Mouse (Mus musculus) cerebellum, adult (tissue): ENCODE data around the gene Ltf.

ENCODE experiments used
- ATAC-seq: cut with Nextera tagmentation; 2 replicates; pipeline ENCODE4 v1.9.2; 2017; ENCODE audit warnings: mild to moderate bottlenecking, moderate library complexity, mixed read lengths; ENCODE audit not compliant: insufficient number of reproducible peaks, low FRiP score, low TSS enrichment

Ltf gene

GRCm38 (mm10) chr9:111085329-111085728, 66.3 kb downstream of the Ltf start:
- no peak for ATAC-seq

GRCm38 (mm10) chr9:111086137-111086536, 67.1 kb downstream of the Ltf start:
- ATAC-seq = no peak

- no peak for ATAC-seq
Measured at GRCm38 (mm10) chr9:111086995-111087606, 68.0 kb downstream of the Ltf start.

- ATAC-seq = no peak
Measured at GRCm38 (mm10) chr9:111087960-111088359, 68.9 kb downstream of the Ltf start.

GRCm38 (mm10) chr9:111088886-111089285, 69.8 kb downstream of the Ltf start:
- ATAC-seq = no peak
